12 mouse cellular contexts compared by ENCODE assay signal in genomic region chr2:164422675-164423393, GRCm38 (mm10). TPM values are rescaled to one million over a fixed set of nuclear protein-coding genes. Genes with fewer than 3 reads are reported as not detected.
DNase-seq lines count a peak whose midpoint lies in the region; ATAC-seq and TF ChIP-seq lines count a peak whose summit lies in the region.
"Had no signal": no experiment of that assay in that cellular context is flagged by ENCODE, and none has a peak within 500 bp of the region (broad histone marks: within the 10 kb centered on the region; RNA-seq: fewer than 3 reads in every experiment).

No protein-coding gene starts in this region.

- ATAC-seq in lung, postnatal 0 days, result peak; percentile 41
- ATAC-seq in limb, embryonic 15.5 days (ENCODE audit: insufficient number of reproducible peaks, low FRiP score, low TSS enrichment, low read depth), result no peak
- ATAC-seq: activated CD4-positive, CD25-positive, alpha-beta regulatory T cell, adult 4 months had no signal

- H3K4me2 ChIP-seq in lung, postnatal 0 days (replicated peaks; ENCODE audit: low read depth, low read length), result no peak overlapping the region
- H3K4me2 ChIP-seq in limb, embryonic 15.5 days, result no peak overlapping the region

- no peak overlapping the region for H3K9ac ChIP-seq in lung, postnatal 0 days (replicated peaks; ENCODE audit: low read depth)
- no peak overlapping the region for H3K9ac ChIP-seq in limb, embryonic 15.5 days
- H3K9ac ChIP-seq: liver, embryonic 14.5 days had no signal

- no peaks in the 10 kb centered on the region for H3K27me3 ChIP-seq in cerebellum, adult 2 months (ENCODE audit: control insufficient read depth, insufficient read depth, low read length)
- no peaks in the 10 kb centered on the region for H3K27me3 ChIP-seq in lung, postnatal 0 days (replicated peaks; ENCODE audit: insufficient read depth, low read length)
- H3K27me3 ChIP-seq in limb, embryonic 15.5 days, result no peaks in the 10 kb centered on the region; the same call in 1 of the 2 replicates

- no peak for DNase-seq in cerebellum, adult 2 months
- DNase-seq in cerebellum, postnatal 25 days, result no peak
- no peak for DNase-seq in lung, postnatal 0 days (ENCODE audit: low spot score)
- no peak for DNase-seq in lung, adult 2 months
- DNase-seq in thymus, postnatal 36 days, result peak; percentile 25 to 34
- DNase-seq in frontal cortex, adult 2 months (ENCODE audit: extremely low spot score in 1 of 2, low spot score in 1 of 2), result no peak
- DNase-seq in layer of hippocampus, adult 11-12 months (ENCODE audit: low spot score), result no peak
- DNase-seq: heart, postnatal 36 days had no signal

- H3K4me3 ChIP-seq in cerebellum, adult 2 months (replicated peaks; ENCODE audit: insufficient read depth, low read depth, low read length), result no peak overlapping the region
- H3K4me3 ChIP-seq in lung, postnatal 0 days (ENCODE audit: low read depth, low read length), result no peak overlapping the region
- H3K4me3 ChIP-seq in lung, adult 2 months (replicated peaks; ENCODE audit: extremely low read depth, low read depth, low read length), result no peak overlapping the region
- no peak overlapping the region for H3K4me3 ChIP-seq in limb, embryonic 15.5 days
- H3K4me3 ChIP-seq: erythroblast, embryonic 14.5 days had no signal

- TF ChIP-seq EP300 in lung, postnatal 0 days (IDR thresholded peaks at IDR 0.05), result no peak

- no peak for TF ChIP-seq CTCF in cerebellum, adult 2 months (IDR thresholded peaks at IDR 0.05; ENCODE audit: borderline replicate concordance, insufficient read depth, low read depth, low read length)
- no peak for TF ChIP-seq CTCF in lung, postnatal 0 days (IDR thresholded peaks at IDR 0.05)
- TF ChIP-seq CTCF in lung, adult 2 months (IDR thresholded peaks at IDR 0.05; ENCODE audit: insufficient read depth, low read length), result no peak

- 79% methylated on average over 15 of the region's 15 CpGs for WGBS in cerebellum, adult 2 months
- WGBS in lung, postnatal 0 days, result 76% methylated on average over 15 of the region's 15 CpGs
- WGBS in lung, adult 2 months, result 63% methylated on average over 15 of the region's 15 CpGs
- WGBS in limb, embryonic 15.5 days, result 82% methylated on average over 15 of the region's 15 CpGs

- H3K27ac ChIP-seq in cerebellum, adult 2 months (ENCODE audit: insufficient read depth, low read length), result peak overlapping the region; percentile 16; the same call in 1 of the 2 replicates
- H3K27ac ChIP-seq in lung, postnatal 0 days (ENCODE audit: low read length), result no peak overlapping the region
- H3K27ac ChIP-seq in limb, embryonic 15.5 days, result peak overlapping the region; percentile 57; the same call in 1 of the 2 replicates
- H3K27ac ChIP-seq: liver, embryonic 14.5 days had no signal

- H3K36me3 ChIP-seq in lung, postnatal 0 days (ENCODE audit: insufficient read depth, low read length), result peaks cover 8% of the 10 kb centered on the region
- H3K36me3 ChIP-seq in limb, embryonic 15.5 days, result peaks cover 41% of the 10 kb centered on the region

- H3K4me1 ChIP-seq in cerebellum, adult 2 months (ENCODE audit: control insufficient read depth, insufficient read depth, low read length), result no peaks in the 10 kb centered on the region
- H3K4me1 ChIP-seq in lung, postnatal 0 days (ENCODE audit: insufficient read depth, low read depth, low read length), result no peaks in the 10 kb centered on the region
- H3K4me1 ChIP-seq in lung, adult 2 months (ENCODE audit: control insufficient read depth, insufficient read depth, low read length), result peaks cover under 1% of the 10 kb centered on the region; the same call in 1 of the 2 replicates
- H3K4me1 ChIP-seq in limb, embryonic 15.5 days, result peaks cover 13% of the 10 kb centered on the region; the same call in 1 of the 2 replicates

- no peaks in the 10 kb centered on the region for H3K9me3 ChIP-seq in lung, postnatal 0 days (ENCODE audit: low read length)
- H3K9me3 ChIP-seq in limb, embryonic 15.5 days, result no peaks in the 10 kb centered on the region

- no peak for TF ChIP-seq POLR2A in cerebellum, adult 2 months (IDR thresholded peaks at IDR 0.05; ENCODE audit: borderline replicate concordance, insufficient read depth, low read length)
- no peak for TF ChIP-seq POLR2A in lung, adult 2 months (IDR thresholded peaks at IDR 0.05; ENCODE audit: borderline replicate concordance, extremely low read depth, low read depth, low read length)

RNA-seq across cellular contexts. Expression of gene Matn4, which starts 17.9 kb away (rescaled TPM):
- 5.5 and 5.9 TPM in 2 replicates for polyA plus RNA-seq in cerebellum, adult 2 months (2012; rRNA removed)
- 71.4 and 81.2 TPM in 2 replicates for polyA plus RNA-seq in lung, postnatal 0 days (2015; fragmentation: Nextera tagmentation; extraction: Ambion mirVana)
- polyA plus RNA-seq in lung, adult 2 months (2012; rRNA removed), result 78.0 and 80.1 TPM in 2 replicates
- polyA plus RNA-seq in limb, embryonic 15.5 days (2015; fragmentation: Nextera tagmentation; extraction: Ambion mirVana), result 108 and 113 TPM in 2 replicates
- 25.8 and 25.9 TPM in 2 replicates for polyA plus RNA-seq in frontal cortex, adult 2 months (2012; rRNA removed)
- polyA plus RNA-seq: erythroblast, embryonic 14.5 days had no signal

RNA-seq across cellular contexts. Expression of gene Rbpjl, which starts 19.9 kb away (rescaled TPM):
- 0.34 and 0.36 TPM in 2 replicates for polyA plus RNA-seq in cerebellum, adult 2 months (2012; rRNA removed)
- polyA plus RNA-seq in lung, postnatal 0 days (2015; fragmentation: Nextera tagmentation; extraction: Ambion mirVana), result 29.7 and 42.6 TPM in 2 replicates
- polyA plus RNA-seq in lung, adult 2 months (2012; rRNA removed), result 86.8 and 101 TPM in 2 replicates
- polyA plus RNA-seq in limb, embryonic 15.5 days (2015; fragmentation: Nextera tagmentation; extraction: Ambion mirVana), result 1.2 and 1.3 TPM in 2 replicates
- 1.7 and 1.8 TPM in 2 replicates for polyA plus RNA-seq in frontal cortex, adult 2 months (2012; rRNA removed)
- polyA plus RNA-seq: activated CD4-positive, CD25-positive, alpha-beta regulatory T cell, adult 4 months; erythroblast, embryonic 14.5 days had no signal

RNA-seq across cellular contexts. Expression of gene Sdc4, which starts 20.9 kb away (rescaled TPM):
- 65.7 and 69.5 TPM in 2 replicates for polyA plus RNA-seq in cerebellum, adult 2 months (2012; rRNA removed)
- polyA plus RNA-seq in lung, postnatal 0 days (2015; fragmentation: Nextera tagmentation; extraction: Ambion mirVana), result 217 and 289 TPM in 2 replicates
- polyA plus RNA-seq in lung, adult 2 months (2012; rRNA removed), result 75.1 and 91.1 TPM in 2 replicates
- polyA plus RNA-seq in limb, embryonic 15.5 days (2015; fragmentation: Nextera tagmentation; extraction: Ambion mirVana), result 107 and 110 TPM in 2 replicates
- 45.0 and 46.5 TPM in 2 replicates for polyA plus RNA-seq in frontal cortex, adult 2 months (2012; rRNA removed)

RNA-seq across cellular contexts. Expression of gene Sys1, which starts 33.9 kb away (rescaled TPM):
- 73.7 and 75.4 TPM in 2 replicates for polyA plus RNA-seq in cerebellum, adult 2 months (2012; rRNA removed)
- 63.5 and 66.2 TPM in 2 replicates for polyA plus RNA-seq in lung, postnatal 0 days (2015; fragmentation: Nextera tagmentation; extraction: Ambion mirVana)
- polyA plus RNA-seq in lung, adult 2 months (2012; rRNA removed), result 89.8 and 133 TPM in 2 replicates
- polyA plus RNA-seq in limb, embryonic 15.5 days (2015; fragmentation: Nextera tagmentation; extraction: Ambion mirVana), result 54.5 and 61.2 TPM in 2 replicates
- 58.1 and 59.1 TPM in 2 replicates for polyA plus RNA-seq in frontal cortex, adult 2 months (2012; rRNA removed)

RNA-seq across cellular contexts. Expression of gene Slpi, which starts 33.9 kb away (rescaled TPM):
- 0.80 TPM in 1 of 2 replicates, not detected in the other for polyA plus RNA-seq in cerebellum, adult 2 months (2012; rRNA removed)
- polyA plus RNA-seq in lung, postnatal 0 days (2015; fragmentation: Nextera tagmentation; extraction: Ambion mirVana), result 79.5 and 106 TPM in 2 replicates
- polyA plus RNA-seq in lung, adult 2 months (2012; rRNA removed), result 64.8 and 662 TPM in 2 replicates
- polyA plus RNA-seq in limb, embryonic 15.5 days (2015; fragmentation: Nextera tagmentation; extraction: Ambion mirVana), result 4.3 TPM in 2 replicates
- polyA plus RNA-seq in frontal cortex, adult 2 months (2012; rRNA removed), result 0.67 and 0.68 TPM in 2 replicates
- polyA plus RNA-seq: erythroblast, embryonic 14.5 days had no signal

Comparison
In these comparisons a context has a peak if more than half of its experiments do, and no peak if none do; other contexts are left out.
1. DNase-seq: peak in thymus, postnatal 36 days (2 of 2); none in cerebellum, adult 2 months (0 of 2), cerebellum, postnatal 25 days (0 of 2), lung, postnatal 0 days (single experiment), lung, adult 2 months (single experiment), frontal cortex, adult 2 months (0 of 2) and layer of hippocampus, adult 11-12 months (single experiment).
2. RNA of gene Rbpjl, which starts 19.9 kb away (polyA plus RNA-seq): 86.8 to 101 TPM in lung, adult 2 months and 29.7 to 42.6 TPM in lung, postnatal 0 days; 1.7 to 1.8 TPM in frontal cortex, adult 2 months, 1.2 to 1.3 TPM in limb, embryonic 15.5 days and 0.34 to 0.36 TPM in cerebellum, adult 2 months; every median in the first group is over 10 times any median in the second.